Mouse (Mus musculus) midbrain, postnatal 0 days (tissue): ENCODE results near the gene Bcar3. TPM values are rescaled to one million over a fixed set of nuclear protein-coding genes. Genes with fewer than 3 reads are reported as not detected.

ENCODE experiments used
- ATAC-seq: fragments of 200-750 bp; cut with Nextera tagmentation; 2 replicates; pipeline ENCODE4 v1.8.0; 2017; ENCODE audit warnings: moderate number of reproducible peaks, mild to moderate bottlenecking, moderate TSS enrichment, moderate library complexity; ENCODE audit not compliant: low FRiP score
- DNase-seq: peaks from one replicate; pipeline ENCODE4 v3.0.0-alpha.2; 2015; ENCODE audit warnings: low spot score
- H3K27ac ChIP-seq: fragments of 300-500 bp; sonication (generic); 2 replicates; pipeline ENCODE4 v1.5.1; 2014; ENCODE audit warnings: low read depth, mild to moderate bottlenecking, low read length, mixed read lengths
- H3K27me3 ChIP-seq: fragments of 300-500 bp; sonication (generic); 2 replicates; pipeline ENCODE4 v1.6.1; 2014; ENCODE audit warnings: low read length, control low read depth, mixed read lengths; ENCODE audit not compliant: insufficient read depth
- H3K36me3 ChIP-seq: fragments of 300-500 bp; sonication (generic); 2 replicates; pipeline ENCODE4 v1.6.1; 2014; ENCODE audit warnings: low read length, control low read depth, mixed read lengths; ENCODE audit not compliant: insufficient read depth
- H3K4me1 ChIP-seq: fragments of 300-500 bp; sonication (generic); 2 replicates; pipeline ENCODE4 v1.6.1; 2014; ENCODE audit warnings: mild to moderate bottlenecking, control low read depth, antibody characterized with exemption, low read length, mixed read lengths; ENCODE audit not compliant: insufficient read depth
- H3K4me2 ChIP-seq: fragments of 300-500 bp; sonication (generic); 2 replicates; pipeline ENCODE4 v1.6.1; 2014; ENCODE audit warnings: low read depth, mild to moderate bottlenecking, low read length, mixed read lengths; ENCODE audit not compliant: poor library complexity, severe bottlenecking
- H3K4me3 ChIP-seq: fragments of 300-500 bp; sonication (generic); 2 replicates; pipeline ENCODE4 v1.5.1; 2014; ENCODE audit warnings: low read depth, mild to moderate bottlenecking, low read length, moderate library complexity
- H3K9ac ChIP-seq: fragments of 300-500 bp; sonication (generic); replicated peaks from 2 replicates; pipeline ENCODE4 v1.6.1; 2014; ENCODE audit warnings: mild to moderate bottlenecking, low read length, moderate library complexity, mixed read lengths; ENCODE audit not compliant: poor library complexity, severe bottlenecking
- H3K9me3 ChIP-seq: fragments of 300-500 bp; sonication (generic); 2 replicates; pipeline ENCODE4 v1.6.1; 2016; ENCODE audit warnings: low read length, control low read depth
- CTCF ChIP-seq: IDR thresholded peaks from 2 replicates; pipeline ENCODE4 v1.5.1; 2016; ENCODE audit warnings: antibody characterized with exemption, mild to moderate bottlenecking
- WGBS: fragments of 180-500 bp; shearing (Covaris S2); extraction: QIAGEN DNeasy Blood & Tissue Kit; methylation state at CpG from one replicate; pipeline ENCODE4 v1.1.7; 2014; 5-methylcytosine and 5-hydroxymethylcytosine counted together
- polyA plus RNA-seq: library from polyadenylated mRNA; unstranded; fragments of >200 nt; fragmentation: Nextera tagmentation; extraction: Ambion mirVana; gene quantifications from 2 replicates; pipeline ENCODE4 v1.2.1, GENCODE M21; 2015
- total RNA-seq: library from RNA; depleted of rRNA; stranded (reverse); fragments of >200 nt; gene quantifications from 2 replicates; pipeline ENCODE4 v1.2.3, GENCODE M21; 2014

Bcar3 gene
- total and polyA plus RNA-seq, 2 experiments from 2014 or later, result 6.0 to 27.2 TPM

GRCm38 (mm10) chr3:122345977-122346472 lies 52.1 kb downstream of the Bcar3 start:
- 92% methylated on average over 1 of the region's 1 CpGs for WGBS
- ATAC-seq (no peak), DNase-seq (no peak)
- no peaks in the 10 kb centered on the region for H3K36me3 ChIP-seq
- H3K27me3 ChIP-seq, result no peaks in the 10 kb centered on the region
- no peak overlapping the region for H3K4me3 ChIP-seq
- no peak overlapping the region for H3K4me2 ChIP-seq
- H3K27ac ChIP-seq, result no peak overlapping the region
- H3K9me3 ChIP-seq, result no peaks in the 10 kb centered on the region
- H3K4me1 ChIP-seq, result no peaks in the 10 kb centered on the region
- TF ChIP-seq CTCF, result no peak
- H3K9ac ChIP-seq, result no peak overlapping the region

- Histone ChIP-seq H3K4me2 (no peak overlapping the region), H3K36me3 (no peaks in the 10 kb centered on the region), H3K9ac (no peak overlapping the region), H3K4me1 (no peaks in the 10 kb centered on the region), H3K9me3 (no peaks in the 10 kb centered on the region), H3K4me3 (no peak overlapping the region), H3K27me3 (no peaks in the 10 kb centered on the region), H3K27ac (no peak overlapping the region)
- no peak for ATAC-seq
- DNase-seq, result no peak
- WGBS, result 94% methylated on average over 2 of the region's 2 CpGs
- TF ChIP-seq CTCF, result no peak
Measured at GRCm38 (mm10) chr3:122346600-122346999, 52.7 kb downstream of the Bcar3 start.

- no peak overlapping the region for H3K4me3 ChIP-seq
- no peaks in the 10 kb centered on the region for H3K36me3 ChIP-seq
- no peak for ATAC-seq
- TF ChIP-seq CTCF, result no peak
- no peaks in the 10 kb centered on the region for H3K27me3 ChIP-seq
- H3K9ac ChIP-seq, result no peak overlapping the region
- no peaks in the 10 kb centered on the region for H3K9me3 ChIP-seq
- no peak overlapping the region for H3K4me2 ChIP-seq
- no peaks in the 10 kb centered on the region for H3K4me1 ChIP-seq
- WGBS, result 93% methylated on average over 5 of the region's 5 CpGs
- no peak for DNase-seq
- no peak overlapping the region for H3K27ac ChIP-seq
Measured at GRCm38 (mm10) chr3:122348677-122349076, 54.7 kb downstream of the Bcar3 start.

- TF ChIP-seq CTCF, result no peak
- 76% methylated on average over 3 of the region's 3 CpGs for WGBS
- no peak for ATAC-seq
Measured at GRCm38 (mm10) chr3:122352801-122353200, 58.9 kb downstream of the Bcar3 start.

GRCm38 (mm10) chr3:122359426-122359825 lies 65.5 kb downstream of the Bcar3 start:
- 75% methylated on average over 7 of the region's 7 CpGs for WGBS

More at GRCm38 (mm10) chr3:122352801-122353200, 58.9 kb downstream of the Bcar3 start:
- no peaks in the 10 kb centered on the region for H3K27me3 ChIP-seq
- H3K4me1 ChIP-seq, result no peaks in the 10 kb centered on the region
- H3K9ac ChIP-seq, result no peak overlapping the region
- no peak overlapping the region for H3K27ac ChIP-seq
- H3K36me3 ChIP-seq, result no peaks in the 10 kb centered on the region
- no peak overlapping the region for H3K4me3 ChIP-seq
- DNase-seq, result no peak
- no peak overlapping the region for H3K4me2 ChIP-seq
- H3K9me3 ChIP-seq, result no peaks in the 10 kb centered on the region

GRCm38 (mm10) chr3:122359954-122360353 lies 66.0 kb downstream of the Bcar3 start:
- H3K9ac ChIP-seq, result no peak overlapping the region
- H3K9me3 ChIP-seq, result no peaks in the 10 kb centered on the region
- no peak for DNase-seq
- H3K4me3 ChIP-seq, result no peak overlapping the region
- 92% methylated on average over 9 of the region's 9 CpGs for WGBS
- H3K27ac ChIP-seq, result no peak overlapping the region
- TF ChIP-seq CTCF, result no peak
- H3K36me3 ChIP-seq, result no peaks in the 10 kb centered on the region
- no peaks in the 10 kb centered on the region for H3K4me1 ChIP-seq
- no peaks in the 10 kb centered on the region for H3K27me3 ChIP-seq
- no peak for ATAC-seq
- H3K4me2 ChIP-seq, result no peak overlapping the region

More at GRCm38 (mm10) chr3:122359426-122359825, 65.5 kb downstream of the Bcar3 start:
- Histone ChIP-seq H3K4me2 (no peak overlapping the region), H3K4me3 (no peak overlapping the region), H3K4me1 (no peaks in the 10 kb centered on the region), H3K27ac (no peak overlapping the region), H3K9me3 (no peaks in the 10 kb centered on the region), H3K27me3 (no peaks in the 10 kb centered on the region), H3K9ac (no peak overlapping the region), H3K36me3 (no peaks in the 10 kb centered on the region)
- no peak for TF ChIP-seq CTCF
- ATAC-seq (no peak), DNase-seq (no peak)
